ENCODE assay signal across 9 mouse cellular contexts in genomic region chr11:118418442-118418833, GRCm38 (mm10). TPM values are rescaled to one million over a fixed set of nuclear protein-coding genes. Genes with fewer than 3 reads are reported as not detected.
DNase-seq lines count a peak whose midpoint lies in the region; ATAC-seq and TF ChIP-seq lines count a peak whose summit lies in the region.
"Had no signal": no experiment of that assay in that cellular context is flagged by ENCODE, and none has a peak within 500 bp of the region (broad histone marks: within the 10 kb centered on the region; RNA-seq: fewer than 3 reads in every experiment).

No protein-coding gene starts in this region.

- peak overlapping the region; percentile 94 for H3K27ac ChIP-seq in heart, embryonic 10.5 days
- H3K27ac ChIP-seq in CH12.LX (ENCODE audit: insufficient read depth, low read depth): peak overlapping the region; percentile 23
- H3K27ac ChIP-seq in forebrain, embryonic 16.5 days (ENCODE audit: low read length): peak overlapping the region; percentile 58

- H3K36me3 ChIP-seq in heart, embryonic 10.5 days: peaks cover 35% of the 10 kb centered on the region
- peaks cover 33 to 42% of the 10 kb centered on the region in 2 experiments for H3K36me3 ChIP-seq in CH12.LX (replicated peaks in 1 of 2; ENCODE audit: control insufficient read depth in 1 of 2, insufficient read depth in 1 of 2, low read length in 1 of 2)
- no peaks in the 10 kb centered on the region for H3K36me3 ChIP-seq in forebrain, embryonic 16.5 days (ENCODE audit: control insufficient read depth, insufficient read depth)

- H3K79me2 ChIP-seq in CH12.LX (replicated peaks; ENCODE audit: control insufficient read depth, extremely low read depth, insufficient read depth, poor library complexity, severe bottlenecking): peaks cover 16% of the 10 kb centered on the region

- DNase-seq in heart, embryonic 10.5 days (ENCODE audit: low spot score): no peak
- DNase-seq in heart, adult 8-10 months (ENCODE audit: low spot score): no peak
- DNase-seq in CH12.LX (ENCODE audit: extremely low read depth): no peak
- peak; percentile 42 for DNase-seq in lung, postnatal 10 days
- no peak for DNase-seq in cerebellum, adult 9-10 months
- DNase-seq in spleen, adult 12 weeks (ENCODE audit: low spot score): no peak

- H3K9ac ChIP-seq in CH12.LX (ENCODE audit: insufficient read depth, low read depth): peak overlapping the region; percentile 89
- peak overlapping the region; percentile 98 for H3K9ac ChIP-seq in forebrain, embryonic 16.5 days (replicated peaks; ENCODE audit: low read depth, low read length)

- no peak for TF ChIP-seq RAD21 in CH12.LX (IDR thresholded peaks at IDR 0.05; ENCODE audit: low read depth, low read length)

- in situ Hi-C loops in CH12.LX (cut with MboI; ENCODE audit: low pct_ligation_motif_present, low pct_unique_long_range_greater_than_20kb, low sequenced_read_pairs): no loop called here

- TF ChIP-seq CTCF in CH12.LX (conservative IDR thresholded peaks at IDR 0.05 in 1 of 2, IDR thresholded peaks at IDR 0.05 in 1 of 2; ENCODE audit: low read depth in 2 of 2, low read length in 2 of 2): no peak

- H3K4me1 ChIP-seq in heart, embryonic 10.5 days: peaks cover 32% of the 10 kb centered on the region
- peaks cover 23 to 42% of the 10 kb centered on the region in 2 experiments for H3K4me1 ChIP-seq in CH12.LX (ENCODE audit: control insufficient read depth in 1 of 2, insufficient read depth in 2 of 2)
- peaks cover 31% of the 10 kb centered on the region for H3K4me1 ChIP-seq in forebrain, embryonic 16.5 days (replicated peaks; ENCODE audit: control insufficient read depth, insufficient read depth, low read length)

- H3K4me3 ChIP-seq in heart, embryonic 10.5 days: peak overlapping the region; percentile 92
- H3K4me3 ChIP-seq in CH12.LX (replicated peaks in 1 of 3; ENCODE audit: low read depth in 2 of 3, low read length in 2 of 3, poor library complexity in 1 of 3): peak overlapping the region; percentile 76 to 94 (median 81)
- H3K4me3 ChIP-seq in forebrain, embryonic 16.5 days (replicated peaks; ENCODE audit: low read length): peak overlapping the region; percentile 95

- TF ChIP-seq POLR2A in CH12.LX (IDR thresholded peaks at IDR 0.05; ENCODE audit: low read depth, low read length): no peak

- no peaks in the 10 kb centered on the region for H3K9me3 ChIP-seq in heart, embryonic 10.5 days
- H3K9me3 ChIP-seq in CH12.LX (replicated peaks; ENCODE audit: low read length): no peaks in the 10 kb centered on the region
- H3K9me3 ChIP-seq in forebrain, embryonic 16.5 days (ENCODE audit: control insufficient read depth, low read length): no peaks in the 10 kb centered on the region

- peaks cover 5% of the 10 kb centered on the region; the same call in 1 of the 2 replicates for H3K27me3 ChIP-seq in heart, embryonic 10.5 days (ENCODE audit: insufficient read depth, poor library complexity, severe bottlenecking)
- H3K27me3 ChIP-seq in CH12.LX (replicated peaks): peaks cover 3% of the 10 kb centered on the region
- H3K27me3 ChIP-seq in forebrain, embryonic 16.5 days (replicated peaks; ENCODE audit: control insufficient read depth, insufficient read depth, low read length): no peaks in the 10 kb centered on the region

- 7% methylated on average over 12 of the region's 12 CpGs for WGBS in heart, embryonic 10.5 days
- WGBS in forebrain, embryonic 16.5 days: 7% methylated on average over 12 of the region's 12 CpGs

- dilution Hi-C loops in CH12.LX (cut with MboI; ENCODE audit: extremely low pct_ligation_motif_present, extremely low pct_unique_long_range_greater_than_20kb, low sequenced_read_pairs): no loop called here

- peak overlapping the region; percentile 86 for H3K4me2 ChIP-seq in CH12.LX (ENCODE audit: insufficient read depth, low read depth, poor library complexity, severe bottlenecking)
- H3K4me2 ChIP-seq in forebrain, embryonic 16.5 days (ENCODE audit: low read length): peak overlapping the region; percentile 93

- peak; percentile 8; the same call in 1 of the 2 replicates for ATAC-seq in forebrain, embryonic 16.5 days
- no peak; the same call in 1 of the 2 replicates for ATAC-seq in megakaryocyte progenitor cell, adult 5-6 weeks (replicated peaks; ENCODE audit: poor library complexity)

- no peak for TF ChIP-seq EP300 in CH12.LX (IDR thresholded peaks at IDR 0.05; ENCODE audit: low read length)

TF ChIP-seq in CH12.LX, 34 proteins besides CTCF, POLR2A, EP300 and RAD21:
- no peak for TF ChIP-seq PAX5 (IDR thresholded peaks at IDR 0.05; ENCODE audit: low read length)
- TF ChIP-seq CHD2 (IDR thresholded peaks at IDR 0.05; ENCODE audit: low read length): no peak
- no peak for TF ChIP-seq KAT2A (IDR thresholded peaks at IDR 0.05; ENCODE audit: insufficient replicate concordance, low read length)
- no peak for TF ChIP-seq MEF2A (IDR thresholded peaks at IDR 0.05; ENCODE audit: borderline replicate concordance, low read depth, low read length)
- no peak for TF ChIP-seq MXI1 (IDR thresholded peaks at IDR 0.05; ENCODE audit: low read depth, low read length)
- no peak for TF ChIP-seq ZKSCAN1 (IDR thresholded peaks at IDR 0.05; ENCODE audit: borderline replicate concordance, low read depth, low read length)
- no peak for TF ChIP-seq MAFK (IDR thresholded peaks at IDR 0.05; ENCODE audit: insufficient replicate concordance, low read length)
- TF ChIP-seq ELF1 (IDR thresholded peaks at IDR 0.05; ENCODE audit: low read depth, low read length): no peak
- no peak; the same call in 1 of the 2 replicates for TF ChIP-seq MAX (IDR thresholded peaks at IDR 0.05; ENCODE audit: low read length)
- no peak for TF ChIP-seq ZMIZ1 (IDR thresholded peaks at IDR 0.05; ENCODE audit: low read depth, low read length)

RNA-seq across cellular contexts. Expression of gene Cant1, which starts 0.4 kb away (rescaled TPM):
- polyA plus RNA-seq in heart, embryonic 10.5 days (2016; fragmentation: Nextera tagmentation; extraction: Ambion mirVana): 22.4 and 23.5 TPM in 2 replicates
- 10 to 100 TPM; 16.4 to 19.2 (median 16.8) TPM for total RNA-seq in heart, adult 8-10 months (2022)
- total RNA-seq in CH12.LX (2012; rRNA removed): 36.7 and 40.2 TPM in 2 replicates
- total RNA-seq in CH12.LX (2014; rRNA removed): 25.1 and 28.8 TPM in 2 replicates
- polyA plus RNA-seq in CH12.LX (2012; ENCODE audit: insufficient read length, low read depth): 31.2 and 31.8 TPM in 2 replicates
- 26.0 and 27.3 TPM in 2 replicates for polyA plus RNA-seq in forebrain, embryonic 16.5 days (2015; fragmentation: Nextera tagmentation; extraction: Ambion mirVana)
- 17.6 and 19.2 TPM in 2 replicates for total RNA-seq in megakaryocyte progenitor cell, adult 5-6 weeks (2015)
- total RNA-seq in megakaryocyte progenitor cell, adult 5-6 weeks (2017): 18.7 and 20.0 TPM in 2 replicates

RNA-seq across cellular contexts. Expression of gene C1qtnf1, which starts 9.6 kb away (rescaled TPM):
- 2.7 and 3.3 TPM in 2 replicates for polyA plus RNA-seq in heart, embryonic 10.5 days (2016; fragmentation: Nextera tagmentation; extraction: Ambion mirVana)
- total RNA-seq in heart, adult 8-10 months (2022): 10 to 100 TPM; 13.5 to 15.3 (median 13.8) TPM
- total RNA-seq in CH12.LX (2012; rRNA removed) (0.13 and 0.76 TPM in 2 replicates), CH12.LX (2014; rRNA removed) (0.15 and 0.19 TPM in 2 replicates)
- polyA plus RNA-seq in CH12.LX (2012; ENCODE audit: insufficient read length, low read depth): 0.12 TPM in 1 of 2 replicates, not detected in the other
- polyA plus RNA-seq in forebrain, embryonic 16.5 days (2015; fragmentation: Nextera tagmentation; extraction: Ambion mirVana): 3.2 and 3.3 TPM in 2 replicates
- not detected in 2 replicates for total RNA-seq in megakaryocyte progenitor cell, adult 5-6 weeks (2015)
- total RNA-seq in megakaryocyte progenitor cell, adult 5-6 weeks (2017): not detected in 2 replicates
- total RNA-seq: hematopoietic stem cell, adult 5-6 weeks had no signal

RNA-seq across cellular contexts. Expression of gene Lgals3bp, which starts 16.5 kb away (rescaled TPM):
- polyA plus RNA-seq in heart, embryonic 10.5 days (2016; fragmentation: Nextera tagmentation; extraction: Ambion mirVana): 5.1 and 6.2 TPM in 2 replicates
- 10 to 100 TPM; 19.7 to 25.8 (median 23.3) TPM for total RNA-seq in heart, adult 8-10 months (2022)
- 67.3 and 93.0 TPM in 2 replicates for total RNA-seq in CH12.LX (2012; rRNA removed)
- total RNA-seq in CH12.LX (2014; rRNA removed): 134 and 146 TPM in 2 replicates
- polyA plus RNA-seq in CH12.LX (2012; ENCODE audit: insufficient read length, low read depth): 310 and 338 TPM in 2 replicates
- polyA plus RNA-seq in forebrain, embryonic 16.5 days (2015; fragmentation: Nextera tagmentation; extraction: Ambion mirVana): 2.7 and 2.8 TPM in 2 replicates
- 92.3 and 118 TPM in 2 replicates for total RNA-seq in megakaryocyte progenitor cell, adult 5-6 weeks (2015)
- 51.7 and 56.3 TPM in 2 replicates for total RNA-seq in megakaryocyte progenitor cell, adult 5-6 weeks (2017)

RNA-seq across cellular contexts. Expression of gene Engase, which starts 58.2 kb away (rescaled TPM):
- polyA plus RNA-seq in heart, embryonic 10.5 days (2016; fragmentation: Nextera tagmentation; extraction: Ambion mirVana): 5.1 and 7.8 TPM in 2 replicates
- 1 to 10 TPM; 5.2 to 7.2 (median 6.6) TPM for total RNA-seq in heart, adult 8-10 months (2022)
- total RNA-seq in CH12.LX (2012; rRNA removed) (12.1 and 13.6 TPM in 2 replicates), CH12.LX (2014; rRNA removed) (6.0 and 7.0 TPM in 2 replicates)
- polyA plus RNA-seq in CH12.LX (2012; ENCODE audit: insufficient read length, low read depth): 6.2 and 9.7 TPM in 2 replicates
- polyA plus RNA-seq in forebrain, embryonic 16.5 days (2015; fragmentation: Nextera tagmentation; extraction: Ambion mirVana): 6.7 and 7.1 TPM in 2 replicates
- total RNA-seq in megakaryocyte progenitor cell, adult 5-6 weeks (2015): 0.89 and 1.2 TPM in 2 replicates
- 3.2 and 4.6 TPM in 2 replicates for total RNA-seq in megakaryocyte progenitor cell, adult 5-6 weeks (2017)

Comparison
In these comparisons a context has a peak if more than half of its experiments do, and no peak if none do; other contexts are left out.
1. H3K27ac ChIP-seq: peak in every context shown above with its lines; median percentile 94 in heart, embryonic 10.5 days; 58 in forebrain, embryonic 16.5 days; 23 in CH12.LX.
2. RNA of gene C1qtnf1, which starts 9.6 kb away (total RNA-seq): 13.5 to 15.3 TPM in heart, adult 8-10 months; 0.13 to 0.76 TPM in CH12.LX and not detected in megakaryocyte progenitor cell, adult 5-6 weeks; every median in the first group is over 4 times any median in the second.
3. Peak in every context shown above with its lines, with median percentiles within 50 percentile points of each other: H3K4me3 ChIP-seq.